In genomic region chr6:121305571-121305970, GRCm38 (mm10) we compare ENCODE assay signal across 25 mouse cellular contexts. TPM values are rescaled to one million over a fixed set of nuclear protein-coding genes. Genes with fewer than 3 reads are reported as not detected.
"Had no signal": no experiment of that assay in that cellular context is flagged by ENCODE, and none has a peak within 500 bp of the region (broad histone marks: within the 10 kb centered on the region; RNA-seq: fewer than 3 reads in every experiment).

No protein-coding gene starts in this region.

- H3K4me1 ChIP-seq: lung, embryonic 15.5 days; megakaryocyte, embryonic 14.5 days; midbrain, embryonic 13.5 days; stomach, embryonic 15.5 days had no signal

- DNase-seq: kidney, adult 8-10 months; kidney, postnatal 14 days; kidney, postnatal 4 days; left cerebral cortex, postnatal 4 days; lung, adult 18-20 months; lung, postnatal 10 days; lung, postnatal 36 days; retina, postnatal 1 day; right cerebral cortex, postnatal 25 days; spleen, adult 18-20 months; thymus, postnatal 25 days had no signal

- H3K4me3 ChIP-seq: limb, embryonic 12.5 days; limb, embryonic 15.5 days; lung, embryonic 15.5 days; megakaryocyte, embryonic 14.5 days; midbrain, embryonic 10.5 days; midbrain, embryonic 13.5 days; myocyte; neural tube, embryonic 13.5 days; stomach, embryonic 15.5 days had no signal

- H3K4me2 ChIP-seq: limb, embryonic 12.5 days; limb, embryonic 15.5 days; lung, embryonic 15.5 days; midbrain, embryonic 13.5 days; neural tube, embryonic 13.5 days; stomach, embryonic 15.5 days had no signal

- H3K36me3 ChIP-seq: limb, embryonic 12.5 days; limb, embryonic 15.5 days; lung, embryonic 15.5 days; midbrain, embryonic 10.5 days; midbrain, embryonic 13.5 days; neural tube, embryonic 13.5 days; stomach, embryonic 15.5 days had no signal

- ATAC-seq: intestine, embryonic 16.5 days; midbrain, embryonic 13.5 days; midbrain, embryonic 16.5 days had no signal

- H3K27me3 ChIP-seq: limb, embryonic 12.5 days; limb, embryonic 15.5 days; lung, embryonic 15.5 days; neural tube, embryonic 13.5 days; stomach, embryonic 15.5 days had no signal

- H3K27ac ChIP-seq: limb, embryonic 12.5 days; limb, embryonic 15.5 days; liver, embryonic 14.5 days; lung, embryonic 15.5 days; midbrain, embryonic 10.5 days; midbrain, embryonic 13.5 days; neural tube, embryonic 13.5 days; stomach, embryonic 15.5 days had no signal

- H3K9me3 ChIP-seq: limb, embryonic 12.5 days; limb, embryonic 15.5 days; lung, embryonic 15.5 days; megakaryocyte, embryonic 14.5 days; midbrain, embryonic 10.5 days; midbrain, embryonic 13.5 days; neural tube, embryonic 13.5 days; stomach, embryonic 15.5 days had no signal

- H3K9ac ChIP-seq: limb, embryonic 12.5 days; limb, embryonic 15.5 days; liver, embryonic 14.5 days; lung, embryonic 15.5 days; midbrain, embryonic 13.5 days; neural tube, embryonic 13.5 days; stomach, embryonic 15.5 days had no signal

RNA-seq across cellular contexts. Expression of gene Slc6a12, which starts 37.3 kb away (rescaled TPM):
- polyA plus RNA-seq: limb, embryonic 12.5 days; lung, embryonic 15.5 days; midbrain, embryonic 10.5 days; myocyte had no signal

RNA-seq across cellular contexts. Expression of gene Usp18, which starts 59.9 kb away (rescaled TPM):
- total RNA-seq: layer of hippocampus, postnatal 14 days; left cerebral cortex, postnatal 14 days; left cerebral cortex, postnatal 4 days had no signal
